In genomic region chr16:34125595-34125994, GRCm38 (mm10) we compare ENCODE assay signal across 8 mouse cellular contexts.
DNase-seq lines count a peak whose midpoint lies in the region; ATAC-seq and TF ChIP-seq lines count a peak whose summit lies in the region.

No protein-coding gene starts in this region.

- H3K27me3 ChIP-seq in hindbrain, postnatal 0 days (ENCODE audit: insufficient read depth, low read length): no peaks in the 10 kb centered on the region

- no peaks in the 10 kb centered on the region for H3K9me3 ChIP-seq in hindbrain, postnatal 0 days (ENCODE audit: low read length)

- no peaks in the 10 kb centered on the region for H3K4me1 ChIP-seq in hindbrain, postnatal 0 days (ENCODE audit: insufficient read depth, low read length)

- no peaks in the 10 kb centered on the region for H3K36me3 ChIP-seq in hindbrain, postnatal 0 days (ENCODE audit: insufficient read depth, low read length)

- peak; percentile 96 for DNase-seq in adipocyte (ENCODE audit: low spot score)
- peak; percentile 83 to 86 for DNase-seq in cerebellum, postnatal 14 days
- peak; percentile 70 to 88 for DNase-seq in frontal cortex, postnatal 36 days (ENCODE audit: low spot score in 2 of 2)
- DNase-seq in hindbrain, postnatal 0 days (ENCODE audit: low spot score): peak; percentile 89
- DNase-seq in left cerebral cortex, adult 2 months (ENCODE audit: extremely low spot score in 1 of 2, low spot score in 2 of 2): peak; percentile 74 to 80
- peak; percentile 75 for DNase-seq in mesoderm, embryonic 11.5 days (ENCODE audit: low read depth, low spot score)
- DNase-seq in right cerebral cortex, postnatal 36 days (ENCODE audit: low spot score in 2 of 2): peak; percentile 76 to 79

- peak; percentile 86 for TF ChIP-seq CTCF in hindbrain, postnatal 0 days (IDR thresholded peaks at IDR 0.05; ENCODE audit: low read depth)
- peak; percentile 91 for TF ChIP-seq CTCF in left cerebral cortex, adult 2 months (IDR thresholded peaks at IDR 0.05)

- no peak overlapping the region for H3K4me2 ChIP-seq in hindbrain, postnatal 0 days (ENCODE audit: low read depth, low read length)

- intact Hi-C loops in left cerebral cortex, adult 2 months (cut with DNase I): loop anchor here (5.0 kb wide), 1 partner anchor 167 kb away; no protein-coding TSS in a partner anchor

- H3K27ac ChIP-seq in hindbrain, postnatal 0 days: no peak overlapping the region
- peak overlapping the region; percentile 55; the same call in 1 of the 2 replicates for H3K27ac ChIP-seq in left cerebral cortex, adult 2 months

- ATAC-seq in hindbrain, postnatal 0 days: peak; percentile 78
- ATAC-seq in activated CD4-positive, CD25-positive, alpha-beta regulatory T cell, adult 4 months: no peak

- H3K9ac ChIP-seq in hindbrain, postnatal 0 days (replicated peaks; ENCODE audit: low read length): no peak overlapping the region

- WGBS in hindbrain, postnatal 0 days: 4% methylated on average over 2 of the region's 2 CpGs

- H3K4me3 ChIP-seq in hindbrain, postnatal 0 days (ENCODE audit: low read length): no peak overlapping the region
- no peak overlapping the region for H3K4me3 ChIP-seq in left cerebral cortex, adult 2 months
